In genomic region chr5:5955783-5956182, GRCm38 (mm10) we compare ENCODE assay signal across 17 mouse cellular contexts.
DNase-seq lines count a peak whose midpoint lies in the region.
"Had no signal": no experiment of that assay in that cellular context is flagged by ENCODE, and none has a peak within 500 bp of the region (broad histone marks: within the 10 kb centered on the region; RNA-seq: fewer than 3 reads in every experiment).

No protein-coding gene starts in this region.

- peak; percentile 19 to 44 for DNase-seq in frontal cortex, adult 2 months (ENCODE audit: extremely low spot score in 1 of 2, low spot score in 1 of 2)
- no peak for DNase-seq in frontal cortex, postnatal 25 days (ENCODE audit: low spot score in 2 of 2)
- DNase-seq in left cerebral cortex, postnatal 14 days (ENCODE audit: low spot score in 2 of 2) = peak; percentile 4 to 5
- DNase-seq in left cerebral cortex, adult 11 months (ENCODE audit: low spot score) = no peak
- peak; percentile 13 to 21 for DNase-seq in right cerebral cortex, adult 2 months (ENCODE audit: low spot score in 2 of 2)
- DNase-seq in right cerebral cortex, postnatal 25 days = no peak
- DNase-seq in telencephalon, adult 2 months (ENCODE audit: low read depth, low spot score) = peak; percentile 28
- DNase-seq: adrenal gland, postnatal 10 days; B cell, adult 2 months; cerebellum, adult 11 months; cerebellum, adult 2 months; cerebellum, adult 9-11 months; cerebellum, postnatal 25 days; forebrain, postnatal 0 days; gastrocnemius, adult 2 months; gastrocnemius, postnatal 14 days; heart, adult 11 months had no signal

- intact Hi-C loops in left cerebral cortex, postnatal 14 days (cut with DNase I) = no loop called here

Comparison
In these comparisons a context has a peak if more than half of its experiments do, and no peak if none do; other contexts are left out.
1. DNase-seq: peak in frontal cortex, adult 2 months (2 of 2), left cerebral cortex, postnatal 14 days (2 of 2), right cerebral cortex, adult 2 months (2 of 2) and telencephalon, adult 2 months (single experiment); none in frontal cortex, postnatal 25 days (0 of 2), left cerebral cortex, adult 11 months (single experiment) and right cerebral cortex, postnatal 25 days (single experiment).